Mouse (Mus musculus): ENCODE results near the gene Vps33a.
A peak's percentile ranks its signal among the peaks of the same experiment; 100 is the strongest.
"Not testable (repeated sequence)": the region's sequence is repeated elsewhere in the genome, so short reads cannot be mapped to it uniquely, and the experiment has no call there.

Vps33a gene

GRCm38 (mm10) chr5:123524393-123524750, 48.5 kb downstream of the Vps33a start:
- no peak for DNase-seq (ENCODE audit: low read depth, low spot score)

- DNase-seq (ENCODE audit: low read depth, low spot score): peak; percentile 95
These were observed 49.0 kb downstream of the Vps33a start, which contains the start of gene Diablo for GRCm38 (mm10) chr5:123523692-123524392. TSS of gene Diablo (minus strand) at chr5:123524176.

GRCm38 (mm10) chr5:123522166-123522565, 50.7 kb downstream of the Vps33a start:
- DNase-seq (ENCODE audit: low read depth, low spot score): no peak

GRCm38 (mm10) chr5:123521621-123522020, 51.2 kb downstream of the Vps33a start:
- DNase-seq (ENCODE audit: low read depth, low spot score): no peak

GRCm38 (mm10) chr5:123520666-123521065, 52.2 kb downstream of the Vps33a start:
- no peak for DNase-seq (ENCODE audit: low read depth, low spot score)

GRCm38 (mm10) chr5:123514871-123515270, 58.0 kb downstream of the Vps33a start:
- DNase-seq (ENCODE audit: low read depth, low spot score): no peak

GRCm38 (mm10) chr5:123512102-123512501, 60.7 kb downstream of the Vps33a start:
- no peak for DNase-seq (ENCODE audit: low read depth, low spot score)

- not testable (repeated sequence) for DNase-seq (ENCODE audit: low read depth, low spot score)
These were observed 61.4 kb downstream of the Vps33a start for GRCm38 (mm10) chr5:123511426-123511825.

- no peak for DNase-seq (ENCODE audit: low read depth, low spot score)
These were observed 62.7 kb downstream of the Vps33a start, which contains the start of gene B3gnt4 for GRCm38 (mm10) chr5:123510160-123510559. TSS of gene B3gnt4 (plus strand) at chr5:123510460.

GRCm38 (mm10) chr5:123508921-123509320, 63.9 kb downstream of the Vps33a start:
- no peak for DNase-seq (ENCODE audit: low read depth, low spot score)

GRCm38 (mm10) chr5:123507936-123508723, 64.7 kb downstream of the Vps33a start:
- DNase-seq (ENCODE audit: low read depth, low spot score): peak; percentile 60

GRCm38 (mm10) chr5:123501973-123502372, 70.9 kb downstream of the Vps33a start:
- DNase-seq (ENCODE audit: low read depth, low spot score): no peak

GRCm38 (mm10) chr5:123499717-123500116, 73.1 kb downstream of the Vps33a start:
- DNase-seq (ENCODE audit: low read depth, low spot score): no peak

GRCm38 (mm10) chr5:123489935-123490334, 82.9 kb downstream of the Vps33a start:
- peak; percentile 58 for DNase-seq (ENCODE audit: low read depth, low spot score)

GRCm38 (mm10) chr5:123489112-123489785, 83.6 kb downstream of the Vps33a start, which contains the start of the genes Lrrc43 and Il31:
TSS of gene Lrrc43 (plus strand) at chr5:123489305.
TSS of gene Il31 (minus strand) at chr5:123489489.
- DNase-seq (ENCODE audit: low read depth, low spot score): no peak

GRCm38 (mm10) chr5:123487659-123488395, 85.0 kb downstream of the Vps33a start:
- DNase-seq (ENCODE audit: low read depth, low spot score): no peak

Measured in skeletal muscle tissue, adult 2 months (tissue).